Mouse (Mus musculus) intestine, embryonic 15.5 days (tissue): Measurements from ENCODE around the gene Adad2. TPM values are rescaled to one million over a fixed set of nuclear protein-coding genes. Genes with fewer than 3 reads are reported as not detected.

Experiments used
- ATAC-seq: fragments of 200-750 bp; cut with Nextera tagmentation; 2 replicates; pipeline ENCODE4 v1.8.0; 2017; ENCODE audit warnings: moderate TSS enrichment, moderate library complexity
- H3K27ac ChIP-seq: fragments of 300-500 bp; sonication (generic); 2 replicates; pipeline ENCODE4 v1.5.1; 2015; ENCODE audit warnings: mild to moderate bottlenecking, inconsistent platforms
- H3K27me3 ChIP-seq: fragments of 300-500 bp; sonication (generic); replicated peaks from 2 replicates; pipeline ENCODE4 v1.6.1; 2015; ENCODE audit warnings: inconsistent platforms
- H3K36me3 ChIP-seq: fragments of 300-500 bp; sonication (generic); 2 replicates; pipeline ENCODE4 v1.6.1; 2015; ENCODE audit warnings: inconsistent platforms
- H3K4me1 ChIP-seq: fragments of 300-500 bp; sonication (generic); replicated peaks from 2 replicates; pipeline ENCODE4 v1.6.1; 2015; ENCODE audit warnings: inconsistent platforms
- H3K4me2 ChIP-seq: fragments of 300-500 bp; sonication (generic); replicated peaks from 2 replicates; pipeline ENCODE4 v1.6.1; 2015; ENCODE audit warnings: mild to moderate bottlenecking, inconsistent platforms
- H3K4me3 ChIP-seq: fragments of 300-500 bp; sonication (generic); replicated peaks from 2 replicates; pipeline ENCODE4 v1.5.1; 2015; ENCODE audit warnings: inconsistent platforms
- H3K9ac ChIP-seq: fragments of 300-500 bp; sonication (generic); 2 replicates; pipeline ENCODE4 v1.6.1; 2015; ENCODE audit warnings: inconsistent platforms
- H3K9me3 ChIP-seq: fragments of 300-500 bp; sonication (generic); 2 replicates; pipeline ENCODE4 v1.6.1; 2016; ENCODE audit warnings: inconsistent platforms
- WGBS: fragments of 180-500 bp; shearing (Covaris S2); methylation state at CpG from one replicate; pipeline ENCODE4 v1.1.7; 2015; 5-methylcytosine and 5-hydroxymethylcytosine counted together
- polyA plus RNA-seq: library from polyadenylated mRNA; unstranded; fragments of >200 nt; fragmentation: Nextera tagmentation; extraction: Ambion mirVana; gene quantifications from 2 replicates; pipeline ENCODE4 v1.2.1, GENCODE M21; 2015

The Adad2 gene
- polyA plus RNA-seq, 1 experiment from 2014 or later = not detected

- no peak overlapping the region for H3K4me2 ChIP-seq
- H3K4me1 ChIP-seq = no peaks in the 10 kb centered on the region
- H3K27me3 ChIP-seq = no peaks in the 10 kb centered on the region
- no peak for ATAC-seq
- 53% methylated on average over 5 of the region's 5 CpGs for WGBS
- no peak overlapping the region for H3K27ac ChIP-seq
- H3K9me3 ChIP-seq = no peaks in the 10 kb centered on the region
- no peaks in the 10 kb centered on the region for H3K36me3 ChIP-seq
- H3K4me3 ChIP-seq = no peak overlapping the region
- no peak overlapping the region for H3K9ac ChIP-seq
Observed at GRCm38 (mm10) chr8:119618887-119619286, 6.3 kb downstream of the Adad2 start.

- no peaks in the 10 kb centered on the region for H3K27me3 ChIP-seq
- H3K4me1 ChIP-seq = no peaks in the 10 kb centered on the region
- no peaks in the 10 kb centered on the region for H3K36me3 ChIP-seq
- H3K9me3 ChIP-seq = no peaks in the 10 kb centered on the region
- H3K27ac ChIP-seq = no peak overlapping the region
- 69% methylated on average over 6 of the region's 6 CpGs for WGBS
- ATAC-seq = no peak
- no peak overlapping the region for H3K4me3 ChIP-seq
- no peak overlapping the region for H3K4me2 ChIP-seq
- H3K9ac ChIP-seq = no peak overlapping the region
Observed at GRCm38 (mm10) chr8:119620116-119620840, 7.7 kb downstream of the Adad2 start.

GRCm38 (mm10) chr8:119620848-119621465, 8.4 kb downstream of the Adad2 start:
- no peak for ATAC-seq
- WGBS = 82% methylated on average over 14 of the region's 14 CpGs
- Histone ChIP-seq H3K9me3 (no peaks in the 10 kb centered on the region), H3K27me3 (no peaks in the 10 kb centered on the region), H3K27ac (no peak overlapping the region), H3K4me1 (no peaks in the 10 kb centered on the region), H3K36me3 (no peaks in the 10 kb centered on the region), H3K4me2 (no peak overlapping the region), H3K4me3 (no peak overlapping the region), H3K9ac (no peak overlapping the region)

DNA sequence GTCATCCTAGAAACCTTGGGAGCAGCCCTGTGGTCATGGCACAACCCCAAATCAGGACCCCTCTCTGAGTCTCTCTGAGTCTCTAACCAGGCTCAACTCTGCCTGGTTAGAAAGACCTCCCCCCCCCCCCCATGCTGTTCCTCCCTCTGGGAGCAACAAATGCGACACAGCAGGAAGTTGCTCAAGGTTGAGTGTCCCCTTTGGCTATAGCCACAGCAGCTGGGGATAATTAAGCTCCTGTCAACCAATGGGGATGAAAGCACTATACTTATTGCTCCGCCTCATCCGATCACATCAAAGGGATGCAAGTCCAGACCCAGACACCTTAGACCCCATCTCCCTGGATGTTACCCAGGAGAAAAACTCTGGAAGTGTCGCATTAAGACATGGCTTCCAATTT, 10.0 kb downstream of the Adad2 start:
- no peaks in the 10 kb centered on the region for H3K36me3 ChIP-seq
- no peaks in the 10 kb centered on the region for H3K9me3 ChIP-seq
- H3K4me3 ChIP-seq = no peak overlapping the region
- H3K4me2 ChIP-seq = no peak overlapping the region
- 73% methylated on average over 4 of the region's 4 CpGs for WGBS
- no peak for ATAC-seq
- H3K4me1 ChIP-seq = no peaks in the 10 kb centered on the region
- H3K27ac ChIP-seq = no peak overlapping the region
- no peaks in the 10 kb centered on the region for H3K27me3 ChIP-seq
- H3K9ac ChIP-seq = no peak overlapping the region

DNA sequence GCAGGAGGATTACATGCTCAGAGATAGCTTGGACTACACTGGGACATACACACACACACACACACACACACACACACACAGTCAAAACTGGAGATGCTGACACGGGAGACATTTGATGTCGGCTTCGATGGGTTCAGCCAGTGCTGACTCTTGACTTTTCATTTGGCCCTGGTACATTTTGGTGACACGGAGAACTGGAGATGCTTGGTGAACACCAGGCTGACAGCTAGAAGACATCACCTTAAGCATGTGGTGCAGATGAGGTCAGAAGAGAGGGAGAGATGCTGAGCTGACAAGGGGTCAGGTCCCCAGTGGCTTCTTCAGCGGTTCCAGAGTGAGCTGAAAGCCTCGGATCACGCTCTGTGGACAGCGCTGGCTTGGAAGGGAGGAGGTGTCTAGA, 10.5 kb downstream of the Adad2 start:
- no peaks in the 10 kb centered on the region for H3K4me1 ChIP-seq
- H3K4me2 ChIP-seq = no peak overlapping the region
- H3K9me3 ChIP-seq = no peaks in the 10 kb centered on the region
- no peaks in the 10 kb centered on the region for H3K27me3 ChIP-seq
- H3K4me3 ChIP-seq = no peak overlapping the region
- ATAC-seq = no peak
- 86% methylated on average over 8 of the region's 8 CpGs for WGBS
- no peak overlapping the region for H3K27ac ChIP-seq
- no peak overlapping the region for H3K9ac ChIP-seq
- H3K36me3 ChIP-seq = no peaks in the 10 kb centered on the region

DNA sequence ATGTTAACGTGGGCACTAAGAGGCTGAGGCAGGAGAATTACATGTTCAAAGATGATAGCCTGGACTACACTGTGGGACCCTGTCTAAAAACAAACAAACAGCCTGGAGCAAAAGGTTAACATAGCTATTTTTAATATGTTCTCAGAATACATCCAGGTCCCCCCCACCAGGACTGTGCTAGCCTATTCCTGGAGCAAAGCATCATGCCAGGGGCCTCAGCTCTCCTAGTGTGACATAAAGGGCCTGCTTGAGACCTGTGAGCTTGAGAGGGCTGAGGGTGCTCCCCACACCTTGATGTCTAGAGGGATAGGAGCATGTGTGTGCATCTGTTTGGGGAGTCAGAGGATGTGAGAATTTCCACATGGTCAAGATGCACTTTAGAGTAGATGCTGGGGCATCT, 11.2 kb downstream of the Adad2 start:
- Histone ChIP-seq H3K4me3 (no peak overlapping the region), H3K9me3 (no peaks in the 10 kb centered on the region), H3K4me1 (no peaks in the 10 kb centered on the region), H3K4me2 (no peak overlapping the region), H3K9ac (no peak overlapping the region), H3K36me3 (no peaks in the 10 kb centered on the region), H3K27me3 (no peaks in the 10 kb centered on the region), H3K27ac (no peak overlapping the region)
- no peak for ATAC-seq
- WGBS = 79% methylated on average over 1 of the region's 1 CpGs

DNA sequence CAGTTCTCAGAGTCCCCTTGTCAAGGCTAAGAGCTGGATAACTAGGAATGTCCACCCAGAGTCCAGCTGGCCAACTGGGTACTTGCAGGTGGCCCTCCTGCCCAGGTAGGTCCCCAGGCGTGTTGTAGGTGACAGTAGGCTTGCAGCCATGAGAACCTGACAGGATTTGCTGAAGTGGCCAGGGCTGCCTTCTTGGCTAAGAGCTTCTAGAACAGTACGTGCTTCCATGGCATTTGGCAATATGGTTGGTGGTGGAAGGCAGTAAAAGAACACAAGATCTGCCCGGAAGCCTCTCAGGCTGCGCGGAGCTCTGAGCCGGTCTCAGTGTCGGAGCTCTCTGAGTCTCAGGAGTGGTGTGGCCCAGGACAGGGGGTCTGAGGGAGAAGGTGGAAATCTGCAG, 12.4 kb downstream of the Adad2 start:
- H3K36me3 ChIP-seq = no peaks in the 10 kb centered on the region
- no peak for ATAC-seq
- H3K27me3 ChIP-seq = no peaks in the 10 kb centered on the region
- WGBS = 89% methylated on average over 7 of the region's 7 CpGs
- H3K27ac ChIP-seq = no peak overlapping the region
- no peak overlapping the region for H3K4me2 ChIP-seq
- H3K4me3 ChIP-seq = no peak overlapping the region
- no peaks in the 10 kb centered on the region for H3K4me1 ChIP-seq
- no peaks in the 10 kb centered on the region for H3K9me3 ChIP-seq
- no peak overlapping the region for H3K9ac ChIP-seq

DNA sequence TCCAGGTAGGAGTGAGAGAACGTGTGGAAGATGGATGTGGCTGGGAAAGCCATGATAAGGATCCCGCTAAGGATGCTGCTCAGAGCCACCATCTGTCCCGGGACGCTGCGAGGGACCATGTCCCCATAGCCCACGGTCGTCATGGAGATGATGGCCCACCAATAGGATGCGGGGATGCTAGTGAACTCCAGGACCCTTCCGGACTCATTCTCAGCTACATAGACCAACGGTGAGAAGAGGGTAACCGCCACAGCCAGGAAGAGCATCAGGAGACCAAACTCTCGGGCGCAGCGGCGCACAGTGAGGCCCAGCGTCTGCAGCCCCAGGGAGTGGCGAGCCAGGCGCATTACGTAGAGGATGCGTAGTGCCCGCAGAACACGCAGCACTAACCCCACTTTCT, 13.2 kb downstream of the Adad2 start:
- no peak overlapping the region for H3K9ac ChIP-seq
- WGBS = 76% methylated on average over 22 of the region's 22 CpGs
- H3K9me3 ChIP-seq = no peaks in the 10 kb centered on the region
- H3K36me3 ChIP-seq = no peaks in the 10 kb centered on the region
- no peak overlapping the region for H3K4me2 ChIP-seq
- no peak overlapping the region for H3K4me3 ChIP-seq
- no peak for ATAC-seq
- 0 out of 2 replicates have a peak, but pooled peaks cover under 1% of the 10 kb centered on the region for H3K4me1 ChIP-seq
- H3K27me3 ChIP-seq = no peaks in the 10 kb centered on the region
- no peak overlapping the region for H3K27ac ChIP-seq

- 89% methylated on average over 7 of the region's 7 CpGs for WGBS
- no peak for ATAC-seq
Observed at GRCm38 (mm10) chr8:119627199-119627598, 14.7 kb downstream of the Adad2 start.

DNA sequence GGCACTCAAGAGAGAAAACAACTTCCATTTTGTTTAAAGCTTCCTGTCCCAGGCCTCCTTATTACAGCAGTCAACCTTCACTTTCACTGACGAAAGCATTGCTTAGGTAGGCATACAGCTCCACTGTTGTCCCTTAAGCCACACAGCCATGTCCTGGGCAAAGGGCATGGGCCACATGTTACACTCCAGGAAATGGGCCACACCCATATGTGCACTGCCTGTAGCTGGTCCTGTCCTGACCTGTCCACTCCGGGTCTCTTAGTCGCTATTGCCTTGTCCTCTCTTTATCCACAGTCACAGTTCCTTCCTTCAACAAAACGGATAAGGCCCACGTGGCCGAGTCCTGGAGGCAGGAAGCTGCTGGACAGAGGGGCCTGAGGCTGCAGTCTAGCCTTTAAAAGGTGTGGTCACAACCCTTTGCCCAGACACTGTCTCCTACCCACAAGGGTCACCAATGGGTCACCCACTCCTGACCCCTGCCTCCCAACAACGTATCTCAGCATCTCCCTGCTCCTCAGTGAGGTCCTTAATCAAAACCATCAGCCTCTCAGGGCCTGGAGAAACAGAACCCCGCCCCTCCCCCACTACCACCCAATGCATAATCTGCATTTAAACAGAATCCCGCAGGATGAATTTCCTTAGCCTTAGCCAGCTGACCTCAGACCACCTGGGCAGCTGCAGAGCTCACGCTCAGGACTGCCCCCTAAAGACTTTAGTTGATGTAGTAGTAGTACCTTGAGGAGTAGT, 15.2 kb downstream of the Adad2 start:
- no peak overlapping the region for H3K4me3 ChIP-seq
- peaks cover 6% of the 10 kb centered on the region; the same call in 1 of the 2 replicates for H3K4me1 ChIP-seq
- peaks cover 1% of the 10 kb centered on the region for H3K27me3 ChIP-seq
- H3K9ac ChIP-seq = no peak overlapping the region
- H3K27ac ChIP-seq = no peak overlapping the region
- no peaks in the 10 kb centered on the region for H3K9me3 ChIP-seq
- WGBS = 42% methylated on average over 10 of the region's 10 CpGs
- no peak overlapping the region for H3K4me2 ChIP-seq
- ATAC-seq = peak; percentile 74
- H3K36me3 ChIP-seq = no peaks in the 10 kb centered on the region

More at GRCm38 (mm10) chr8:119627199-119627598, 14.7 kb downstream of the Adad2 start:
- Histone ChIP-seq H3K27ac (no peak overlapping the region), H3K9ac (no peak overlapping the region), H3K4me1 (peaks cover 6% of the 10 kb centered on the region; the same call in 1 of the 2 replicates), H3K4me3 (no peak overlapping the region), H3K4me2 (no peak overlapping the region), H3K36me3 (no peaks in the 10 kb centered on the region), H3K27me3 (no peaks in the 10 kb centered on the region), H3K9me3 (no peaks in the 10 kb centered on the region)

- no peak for ATAC-seq
- no peak overlapping the region for H3K4me3 ChIP-seq
- no peaks in the 10 kb centered on the region for H3K9me3 ChIP-seq
- H3K27me3 ChIP-seq = peaks cover 9% of the 10 kb centered on the region
- no peak overlapping the region for H3K4me2 ChIP-seq
- H3K36me3 ChIP-seq = no peaks in the 10 kb centered on the region
- peaks cover 18% of the 10 kb centered on the region for H3K4me1 ChIP-seq
- no peak overlapping the region for H3K27ac ChIP-seq
- WGBS = 33% methylated on average over 3 of the region's 3 CpGs
- H3K9ac ChIP-seq = no peak overlapping the region
Observed at GRCm38 (mm10) chr8:119630841-119631240, 18.3 kb downstream of the Adad2 start.

GRCm38 (mm10) chr8:119632246-119632645, 19.7 kb downstream of the Adad2 start:
- H3K27me3 ChIP-seq = peaks cover 9% of the 10 kb centered on the region
- no peaks in the 10 kb centered on the region for H3K9me3 ChIP-seq
- no peak overlapping the region for H3K4me3 ChIP-seq
- ATAC-seq = no peak
- no peak overlapping the region for H3K27ac ChIP-seq
- no peak overlapping the region for H3K9ac ChIP-seq
- peaks cover 24% of the 10 kb centered on the region for H3K4me1 ChIP-seq
- H3K36me3 ChIP-seq = no peaks in the 10 kb centered on the region
- WGBS = 83% methylated on average over 9 of the region's 9 CpGs
- no peak overlapping the region for H3K4me2 ChIP-seq
